Mouse (Mus musculus) liver, embryonic 14.5 days (tissue): Measurements from ENCODE around the gene Rnf19b.

Experiments
- CTCF ChIP-seq: IDR thresholded peaks from 2 replicates; pipeline ENCODE4 v1.5.1; 2016; ENCODE audit warnings: antibody characterized with exemption, low read depth, control low read depth
- EP300 ChIP-seq: IDR thresholded peaks from 2 replicates; pipeline ENCODE4 v1.6.1; 2016; ENCODE audit warnings: antibody characterized with exemption, low read depth

- TF ChIP-seq CTCF (no peak), EP300 (no peak)
These were observed 23.4 kb downstream of the Rnf19b start for GRCm38 (mm10) chr4:129081512-129081911.
